ENCODE assay signal across 15 mouse cellular contexts in genomic region chr1:83297137-83298076, GRCm38 (mm10).
"Had no signal": no experiment of that assay in that cellular context is flagged by ENCODE, and none has a peak within 500 bp of the region (broad histone marks: within the 10 kb centered on the region; RNA-seq: fewer than 3 reads in every experiment).

No protein-coding gene starts in this region.

- DNase-seq: kidney, postnatal 10 days; kidney, postnatal 4 days; lung, embryonic 14.5 days; lung, postnatal 10 days; lung, postnatal 4 days; spleen, adult 18-20 months; thymus, adult 2 months; thymus, postnatal 25 days had no signal

- H3K4me3 ChIP-seq: left cerebral cortex, adult 2 months; limb, embryonic 10.5 days; liver, embryonic 12.5 days; midbrain, embryonic 10.5 days; myocyte; neural tube, embryonic 15.5 days; stomach, embryonic 15.5 days had no signal

- H3K4me2 ChIP-seq: liver, embryonic 12.5 days; lung, embryonic 14.5 days; neural tube, embryonic 15.5 days; stomach, embryonic 15.5 days had no signal

- ATAC-seq: liver, embryonic 12.5 days had no signal

- H3K36me3 ChIP-seq: limb, embryonic 10.5 days; liver, embryonic 12.5 days; midbrain, embryonic 10.5 days; neural tube, embryonic 15.5 days; stomach, embryonic 15.5 days had no signal

- H3K9me3 ChIP-seq: limb, embryonic 10.5 days; liver, embryonic 12.5 days; midbrain, embryonic 10.5 days; neural tube, embryonic 15.5 days; stomach, embryonic 15.5 days had no signal

- H3K9ac ChIP-seq: liver, embryonic 12.5 days; lung, embryonic 14.5 days; neural tube, embryonic 15.5 days; stomach, embryonic 15.5 days had no signal

- H3K27ac ChIP-seq: left cerebral cortex, adult 2 months; limb, embryonic 10.5 days; liver, embryonic 12.5 days; midbrain, embryonic 10.5 days; neural tube, embryonic 15.5 days; stomach, embryonic 15.5 days had no signal

- H3K27me3 ChIP-seq: liver, embryonic 12.5 days; neural tube, embryonic 15.5 days; stomach, embryonic 15.5 days had no signal

- H3K4me1 ChIP-seq: limb, embryonic 10.5 days; liver, embryonic 12.5 days; midbrain, embryonic 10.5 days; neural tube, embryonic 15.5 days; stomach, embryonic 15.5 days had no signal
